Mouse (Mus musculus) liver, postnatal 0 days (tissue): Measurements from ENCODE around the gene Bag6.

Experiments
- CTCF ChIP-seq: sonication (generic); IDR thresholded peaks from 2 replicates; pipeline ENCODE4 v1.5.1; 2016; ENCODE audit warnings: antibody characterized with exemption, low read depth
- EP300 ChIP-seq: IDR thresholded peaks from 2 replicates; pipeline ENCODE4 v1.6.1; 2016; ENCODE audit warnings: antibody characterized with exemption, low read depth, mild to moderate bottlenecking

DNA sequence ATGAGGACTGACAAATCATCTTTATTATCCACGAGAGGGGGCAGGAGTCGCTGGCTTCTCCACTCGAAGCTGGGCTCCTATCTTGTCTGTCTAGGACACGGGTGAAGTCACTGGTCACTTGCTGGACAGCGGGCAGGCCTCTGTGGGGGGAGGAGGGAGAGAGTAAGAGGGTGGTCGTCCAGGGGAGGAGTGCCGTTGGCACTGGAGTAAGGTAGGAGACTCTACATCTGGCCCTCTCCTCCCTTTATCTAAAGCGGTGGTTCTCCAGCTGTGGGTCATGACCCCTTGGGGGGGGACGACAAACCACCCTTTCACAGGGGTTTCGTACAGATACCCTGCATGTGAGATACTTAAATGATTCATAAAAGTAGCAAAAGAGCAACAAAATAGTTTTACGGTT is 6.0 kb upstream of the Bag6 start:
- TF ChIP-seq CTCF = no peak
- TF ChIP-seq EP300 = no peak
